Mouse (Mus musculus): ENCODE data around the gene Itga2b. TPM values are rescaled to one million over a fixed set of nuclear protein-coding genes. Genes with fewer than 3 reads are reported as not detected.
"Not testable (repeated sequence)": the region's sequence is repeated elsewhere in the genome, so short reads cannot be mapped to it uniquely, and the experiment has no call there.

Itga2b gene
- polyA plus RNA-seq, 1 experiment from 2014 or later, result 5.4 TPM

DNA sequence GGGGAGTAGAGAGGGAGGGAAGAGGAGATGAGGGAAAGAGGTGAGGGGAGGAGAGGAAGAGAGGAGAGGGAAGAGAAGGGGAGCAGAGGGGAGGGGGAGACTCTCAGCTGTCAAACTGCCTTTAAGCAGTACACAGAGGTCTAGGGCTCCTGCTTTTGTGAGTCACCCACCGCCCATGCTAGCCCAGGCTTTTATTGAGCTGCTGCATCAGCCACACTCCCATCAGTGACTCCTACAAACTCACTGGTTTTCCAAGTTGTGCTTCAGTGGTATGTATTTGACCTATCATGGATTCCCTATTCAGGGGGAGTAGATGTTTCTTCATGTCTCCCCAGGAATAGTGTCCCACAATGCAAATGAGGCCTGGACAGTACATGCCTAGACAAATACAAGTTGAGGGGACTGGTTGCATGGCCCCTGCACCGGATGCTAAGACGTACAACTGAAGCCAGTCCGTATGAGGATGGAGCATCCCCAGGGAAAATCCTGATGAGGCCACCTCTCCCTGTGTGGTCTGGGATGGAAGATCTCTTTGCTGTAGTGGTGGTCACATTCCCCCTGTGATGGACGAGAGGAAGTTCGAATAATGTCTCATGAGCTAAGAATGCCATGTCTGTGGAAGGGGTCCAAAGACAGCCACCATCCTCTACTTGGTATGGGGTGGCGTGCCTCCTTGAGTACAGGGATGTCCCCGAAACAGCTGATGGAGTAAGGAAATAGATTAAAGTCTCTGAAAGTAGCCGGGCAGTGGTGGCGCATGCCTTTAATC, 54.7 kb downstream of the Itga2b start:
- DNase-seq, result no peak
- Histone ChIP-seq H3K27me3 (ENCODE audit: control insufficient read depth, insufficient read depth, low read length) (no peaks in the 10 kb centered on the region), H3K4me3 (replicated peaks; ENCODE audit: low read depth, low read length) (no peak overlapping the region), H3K36me3 (ENCODE audit: control insufficient read depth, insufficient read depth, low read length) (no peaks in the 10 kb centered on the region), H3K27ac (replicated peaks; ENCODE audit: low read depth, low read length) (no peak overlapping the region), H3K9ac (replicated peaks; ENCODE audit: low read length) (no peak overlapping the region), H3K9me3 (ENCODE audit: control insufficient read depth, low read length) (no peaks in the 10 kb centered on the region), H3K4me1 (ENCODE audit: control insufficient read depth, insufficient read depth, low read length) (no peaks in the 10 kb centered on the region), H3K4me2 (ENCODE audit: low read length) (no peak overlapping the region)
- ATAC-seq (ENCODE audit: low FRiP score, low TSS enrichment), result no peak
- 69% methylated on average over 10 of the region's 10 CpGs for WGBS

DNA sequence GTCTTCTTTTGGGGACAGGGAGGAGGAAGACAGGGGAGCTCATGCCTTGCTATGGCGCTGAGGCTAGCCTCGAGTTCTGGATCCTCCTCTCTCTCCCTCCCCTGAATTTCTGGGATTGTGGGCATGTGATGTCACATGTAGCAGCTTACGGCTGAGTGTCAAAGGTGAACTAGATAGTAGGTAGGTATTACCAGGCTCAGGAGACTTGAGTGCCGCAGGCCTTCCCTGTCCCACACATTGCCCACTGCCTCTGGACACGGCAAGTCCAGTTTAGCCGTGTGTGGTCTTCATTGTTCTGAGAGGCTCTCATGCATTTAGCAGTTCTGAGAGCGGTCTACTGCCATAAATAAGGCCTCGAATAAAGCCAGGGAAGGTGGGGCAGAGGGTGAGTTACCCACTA, 56.9 kb downstream of the Itga2b start:
- ATAC-seq (ENCODE audit: low FRiP score, low TSS enrichment) (no peak), DNase-seq (no peak)
- H3K4me2 ChIP-seq (ENCODE audit: low read length), result no peak overlapping the region
- H3K36me3 ChIP-seq (ENCODE audit: control insufficient read depth, insufficient read depth, low read length), result no peaks in the 10 kb centered on the region
- H3K9ac ChIP-seq (replicated peaks; ENCODE audit: low read length), result no peak overlapping the region
- peaks cover 1% of the 10 kb centered on the region for H3K4me1 ChIP-seq (ENCODE audit: control insufficient read depth, insufficient read depth, low read length)
- WGBS, result 74% methylated on average over 8 of the region's 8 CpGs
- H3K27me3 ChIP-seq (ENCODE audit: control insufficient read depth, insufficient read depth, low read length), result no peaks in the 10 kb centered on the region
- no peak overlapping the region for H3K27ac ChIP-seq (replicated peaks; ENCODE audit: low read depth, low read length)
- H3K4me3 ChIP-seq (replicated peaks; ENCODE audit: low read depth, low read length), result no peak overlapping the region
- H3K9me3 ChIP-seq (ENCODE audit: control insufficient read depth, low read length), result no peaks in the 10 kb centered on the region

DNA sequence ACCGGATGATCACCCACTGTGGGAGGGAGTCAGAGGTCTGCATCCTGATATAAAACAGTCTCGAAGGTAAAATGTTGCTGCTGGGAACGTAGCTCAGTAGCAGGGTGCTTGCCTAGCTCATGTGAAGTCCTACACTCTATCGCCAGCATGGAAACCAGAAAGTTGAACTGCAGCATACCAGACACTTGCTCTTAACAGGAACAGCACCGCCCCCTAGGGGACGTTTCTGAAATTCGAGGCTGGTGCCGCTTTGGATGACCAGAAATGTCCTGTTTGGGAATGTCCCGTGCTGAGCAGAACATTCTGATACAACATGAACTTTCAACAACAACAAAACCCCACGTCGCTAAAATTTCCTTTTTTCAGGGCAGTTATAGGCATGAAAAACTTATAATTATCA, 58.2 kb downstream of the Itga2b start:
- no peaks in the 10 kb centered on the region for H3K36me3 ChIP-seq (ENCODE audit: control insufficient read depth, insufficient read depth, low read length)
- 10% methylated on average over 11 of the region's 11 CpGs for WGBS
- H3K9ac ChIP-seq (replicated peaks; ENCODE audit: low read length), result no peak overlapping the region
- H3K9me3 ChIP-seq (ENCODE audit: control insufficient read depth, low read length), result no peaks in the 10 kb centered on the region
- peaks cover 8% of the 10 kb centered on the region for H3K4me1 ChIP-seq (ENCODE audit: control insufficient read depth, insufficient read depth, low read length)
- DNase-seq (peak; percentile 96), ATAC-seq (ENCODE audit: low FRiP score, low TSS enrichment) (no peak)
- no peaks in the 10 kb centered on the region for H3K27me3 ChIP-seq (ENCODE audit: control insufficient read depth, insufficient read depth, low read length)
- H3K4me3 ChIP-seq (replicated peaks; ENCODE audit: low read depth, low read length), result no peak overlapping the region
- H3K4me2 ChIP-seq (ENCODE audit: low read length), result no peak overlapping the region
- no peak overlapping the region for H3K27ac ChIP-seq (replicated peaks; ENCODE audit: low read depth, low read length)

DNA sequence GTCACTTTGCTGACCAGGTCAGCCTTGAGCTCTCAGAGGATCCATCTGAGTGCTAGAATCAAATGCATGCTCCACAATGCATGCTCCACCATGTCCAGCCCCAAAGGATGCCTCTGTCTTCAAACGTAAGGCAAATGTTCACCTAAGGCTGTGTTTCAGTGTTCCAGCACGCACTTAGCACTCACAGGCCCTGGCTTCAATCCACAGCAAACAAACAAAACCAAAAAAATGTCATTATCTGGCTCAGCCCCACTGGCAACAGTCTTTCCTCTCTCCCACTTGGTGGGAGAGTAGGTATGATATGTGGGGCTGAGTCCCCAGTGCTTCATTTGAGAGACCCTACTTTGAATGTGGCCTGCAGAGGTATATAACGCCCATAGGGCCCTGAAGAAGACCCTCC, 58.9 kb downstream of the Itga2b start:
- Histone ChIP-seq H3K27ac (replicated peaks; ENCODE audit: low read depth, low read length) (no peak overlapping the region), H3K4me2 (ENCODE audit: low read length) (no peak overlapping the region), H3K4me3 (replicated peaks; ENCODE audit: low read depth, low read length) (no peak overlapping the region), H3K9me3 (ENCODE audit: control insufficient read depth, low read length) (no peaks in the 10 kb centered on the region), H3K27me3 (ENCODE audit: control insufficient read depth, insufficient read depth, low read length) (no peaks in the 10 kb centered on the region), H3K4me1 (ENCODE audit: control insufficient read depth, insufficient read depth, low read length) (peaks cover 14% of the 10 kb centered on the region), H3K9ac (replicated peaks; ENCODE audit: low read length) (no peak overlapping the region), H3K36me3 (ENCODE audit: control insufficient read depth, insufficient read depth, low read length) (no peaks in the 10 kb centered on the region)
- 88% methylated on average over 3 of the region's 3 CpGs for WGBS
- DNase-seq, result no peak
- ATAC-seq (ENCODE audit: low FRiP score, low TSS enrichment), result no peak

DNA sequence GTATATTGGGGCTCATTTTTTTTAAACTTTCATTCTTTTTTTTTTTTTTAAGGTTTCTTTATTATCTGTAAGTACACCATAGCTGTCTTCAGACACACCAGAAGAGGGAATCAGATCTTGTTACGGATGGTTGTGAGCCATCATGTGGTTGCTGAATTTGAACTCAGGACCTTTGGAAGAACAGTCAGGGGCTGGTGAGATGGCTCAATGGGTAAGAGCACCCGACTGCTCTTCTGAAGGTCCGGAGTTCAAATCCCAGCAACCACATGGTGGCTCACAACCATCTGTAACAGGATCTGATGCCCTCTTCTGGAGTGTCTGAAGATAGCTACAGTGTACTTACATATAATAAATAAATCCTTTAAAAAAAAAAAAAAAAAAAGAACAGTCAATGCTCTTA, 59.6 kb downstream of the Itga2b start:
- H3K27me3 ChIP-seq (ENCODE audit: control insufficient read depth, insufficient read depth, low read length); H3K27ac ChIP-seq (replicated peaks; ENCODE audit: low read depth, low read length); H3K9ac ChIP-seq (replicated peaks; ENCODE audit: low read length); DNase-seq; H3K4me2 ChIP-seq (ENCODE audit: low read length); H3K36me3 ChIP-seq (ENCODE audit: control insufficient read depth, insufficient read depth, low read length); H3K9me3 ChIP-seq (ENCODE audit: control insufficient read depth, low read length); H3K4me3 ChIP-seq (replicated peaks; ENCODE audit: low read depth, low read length); ATAC-seq (ENCODE audit: low FRiP score, low TSS enrichment): not testable (repeated sequence)
- H3K4me1 ChIP-seq (ENCODE audit: control insufficient read depth, insufficient read depth, low read length), result peaks cover 16% of the 10 kb centered on the region
- WGBS, result 93% methylated on average over 3 of the region's 3 CpGs

DNA sequence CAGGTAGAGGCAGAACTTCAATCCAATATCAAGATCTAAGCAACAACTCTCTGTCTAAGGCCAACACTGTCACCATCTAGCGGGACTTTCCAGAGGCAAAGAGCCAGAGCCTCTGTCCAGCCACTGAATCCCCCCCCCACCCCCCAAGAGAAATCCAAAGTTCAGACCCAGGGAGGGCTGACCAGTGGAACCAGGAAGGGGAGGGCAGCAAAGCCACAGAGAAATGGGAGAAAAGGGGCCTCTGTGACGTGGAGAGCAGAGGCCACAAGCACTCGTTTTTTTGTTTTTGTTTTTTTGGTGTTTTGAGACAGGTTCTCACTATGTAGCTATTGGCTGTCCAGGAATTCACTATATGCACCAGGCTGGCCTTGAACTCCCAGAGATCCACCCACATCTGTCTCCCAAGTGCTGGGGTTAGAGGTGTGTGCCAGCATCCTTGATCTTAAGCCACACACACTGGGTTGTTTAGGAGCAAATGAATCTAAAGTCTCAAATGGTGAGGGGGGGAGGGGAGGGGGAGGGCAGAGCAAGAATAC, 60.1 kb downstream of the Itga2b start:
- H3K4me1 ChIP-seq (ENCODE audit: control insufficient read depth, insufficient read depth, low read length), result peaks cover 19% of the 10 kb centered on the region
- DNase-seq (no peak), ATAC-seq (ENCODE audit: low FRiP score, low TSS enrichment) (no peak)
- 84% methylated on average over 3 of the region's 3 CpGs for WGBS
- H3K36me3 ChIP-seq (ENCODE audit: control insufficient read depth, insufficient read depth, low read length), result no peaks in the 10 kb centered on the region; the same call in 1 of the 2 replicates
- H3K9ac ChIP-seq (replicated peaks; ENCODE audit: low read length), result no peak overlapping the region
- H3K27ac ChIP-seq (replicated peaks; ENCODE audit: low read depth, low read length), result no peak overlapping the region
- no peak overlapping the region for H3K4me2 ChIP-seq (ENCODE audit: low read length)
- H3K27me3 ChIP-seq (ENCODE audit: control insufficient read depth, insufficient read depth, low read length), result no peaks in the 10 kb centered on the region
- no peak overlapping the region for H3K4me3 ChIP-seq (replicated peaks; ENCODE audit: low read depth, low read length)
- H3K9me3 ChIP-seq (ENCODE audit: control insufficient read depth, low read length), result no peaks in the 10 kb centered on the region

DNA sequence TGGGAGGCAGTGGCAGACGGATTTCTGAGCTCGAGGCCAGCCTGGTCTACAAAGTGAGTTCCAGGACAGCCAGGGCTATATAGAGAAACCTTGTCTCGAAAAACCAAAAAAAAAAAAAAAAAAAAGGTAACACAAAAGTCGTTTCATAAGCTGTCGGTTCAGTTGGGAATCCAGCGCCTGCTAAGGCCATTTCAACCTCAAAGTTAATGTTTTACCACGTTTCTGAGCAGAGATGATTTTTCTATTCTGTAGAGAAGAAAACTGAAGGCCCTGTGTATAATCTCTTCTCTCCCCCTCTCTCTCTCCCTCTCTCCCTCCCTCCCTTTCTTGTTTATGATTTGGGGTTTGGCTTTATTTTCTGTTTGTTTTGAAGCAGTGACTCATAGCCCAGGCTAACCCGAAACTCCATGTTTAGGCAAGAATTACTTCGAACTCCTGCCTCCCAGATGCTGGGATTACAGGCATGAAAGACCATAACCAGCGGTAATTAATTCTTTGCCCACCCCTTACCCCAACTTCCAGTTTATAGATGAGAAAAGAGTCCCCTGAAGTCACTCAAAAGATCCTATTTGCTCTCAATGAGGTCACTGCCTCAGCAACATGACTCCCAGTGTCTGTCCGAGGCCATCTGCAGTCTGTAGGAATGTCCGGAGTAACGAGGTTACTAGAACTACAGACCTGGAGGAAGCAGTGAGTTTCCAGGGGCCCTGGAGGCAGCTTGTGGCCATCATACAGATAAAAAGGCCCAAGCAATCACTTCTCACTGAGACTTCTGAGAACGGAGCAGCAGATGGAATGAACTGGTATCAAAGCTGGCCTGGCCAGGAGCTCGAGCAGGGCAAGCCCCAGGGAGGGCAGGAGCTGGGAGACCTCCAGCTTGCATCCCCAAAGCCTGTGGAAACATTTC, 60.8 kb downstream of the Itga2b start:
- Histone ChIP-seq H3K36me3 (ENCODE audit: control insufficient read depth, insufficient read depth, low read length) (peaks cover 1% of the 10 kb centered on the region; the same call in 1 of the 2 replicates), H3K9ac (replicated peaks; ENCODE audit: low read length) (no peak overlapping the region), H3K4me1 (ENCODE audit: control insufficient read depth, insufficient read depth, low read length) (peaks cover 21% of the 10 kb centered on the region), H3K27ac (replicated peaks; ENCODE audit: low read depth, low read length) (0 out of 2 replicates have a peak overlapping the region, but pooled peaks have one; percentile 52), H3K27me3 (ENCODE audit: control insufficient read depth, insufficient read depth, low read length) (no peaks in the 10 kb centered on the region), H3K4me3 (replicated peaks; ENCODE audit: low read depth, low read length) (peak overlapping the region; percentile 79), H3K4me2 (ENCODE audit: low read length) (peak overlapping the region; percentile 79), H3K9me3 (ENCODE audit: control insufficient read depth, low read length) (no peaks in the 10 kb centered on the region)
- 47% methylated on average over 15 of the region's 15 CpGs for WGBS
- DNase-seq, result no peak
- no peak for ATAC-seq (ENCODE audit: low FRiP score, low TSS enrichment)

DNA sequence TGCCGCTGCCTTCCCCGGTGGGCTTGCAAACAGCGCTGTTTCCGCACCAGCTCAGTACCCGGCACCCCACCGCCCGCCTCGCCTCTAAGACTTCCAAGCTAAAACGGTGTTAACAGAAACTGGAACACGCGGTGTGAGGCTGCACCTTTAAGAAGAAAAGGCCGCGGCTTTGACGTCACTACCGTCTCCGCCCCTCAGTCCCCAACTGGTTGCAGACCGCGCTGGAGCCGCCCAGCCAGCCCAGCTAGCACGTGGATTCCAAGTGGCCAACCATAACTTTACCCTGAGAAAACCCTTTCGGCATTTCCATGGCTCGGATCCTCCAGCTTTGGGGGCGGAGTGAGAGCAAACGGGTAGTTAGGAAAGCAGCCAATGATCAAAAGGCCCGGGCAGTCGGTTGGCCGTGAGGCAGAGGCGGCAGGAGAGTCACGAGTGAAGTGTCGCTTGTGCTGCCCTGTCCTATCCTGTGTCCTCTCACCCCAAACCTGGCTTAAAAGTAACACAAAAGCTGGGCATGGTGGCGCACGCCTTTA, 61.5 kb downstream of the Itga2b start:
- ATAC-seq (ENCODE audit: low FRiP score, low TSS enrichment) (peak; percentile 92), DNase-seq (peak; percentile 99)
- H3K27me3 ChIP-seq (ENCODE audit: control insufficient read depth, insufficient read depth, low read length), result no peaks in the 10 kb centered on the region
- H3K9ac ChIP-seq (replicated peaks; ENCODE audit: low read length), result 0 out of 2 replicates have a peak overlapping the region, but pooled peaks have one; percentile 80
- H3K4me1 ChIP-seq (ENCODE audit: control insufficient read depth, insufficient read depth, low read length), result peaks cover 21% of the 10 kb centered on the region
- peaks cover 9% of the 10 kb centered on the region for H3K36me3 ChIP-seq (ENCODE audit: control insufficient read depth, insufficient read depth, low read length)
- H3K4me2 ChIP-seq (ENCODE audit: low read length), result peak overlapping the region; percentile 79
- peak overlapping the region; percentile 84; the same call in 1 of the 2 replicates for H3K27ac ChIP-seq (replicated peaks; ENCODE audit: low read depth, low read length)
- peak overlapping the region; percentile 79 for H3K4me3 ChIP-seq (replicated peaks; ENCODE audit: low read depth, low read length)
- no peaks in the 10 kb centered on the region for H3K9me3 ChIP-seq (ENCODE audit: control insufficient read depth, low read length)
- WGBS, result under 1% methylated on average over 32 of the region's 32 CpGs
